Mouse (Mus musculus) gastrocnemius, postnatal 25 days (tissue): ENCODE measurements around the gene Gnat2. TPM values are rescaled to one million over a fixed set of nuclear protein-coding genes. Genes with fewer than 3 reads are reported as not detected.
A peak's percentile ranks its signal among the peaks of the same experiment; 100 is the strongest.

Source experiments
- DNase-seq: peaks from one replicate; pipeline ENCODE4 v3.0.0; 2022
- total RNA-seq, 2 experiments: library from RNA; stranded (reverse); gene quantifications; 1 replicate in 1 of 2; 2 replicates in 1 of 2; pipeline ENCODE4 v1.2.3; 2021

The Gnat2 gene
- total RNA-seq, 2 experiments from 2014 or later = 0.15 TPM; not detected in 1

DNA sequence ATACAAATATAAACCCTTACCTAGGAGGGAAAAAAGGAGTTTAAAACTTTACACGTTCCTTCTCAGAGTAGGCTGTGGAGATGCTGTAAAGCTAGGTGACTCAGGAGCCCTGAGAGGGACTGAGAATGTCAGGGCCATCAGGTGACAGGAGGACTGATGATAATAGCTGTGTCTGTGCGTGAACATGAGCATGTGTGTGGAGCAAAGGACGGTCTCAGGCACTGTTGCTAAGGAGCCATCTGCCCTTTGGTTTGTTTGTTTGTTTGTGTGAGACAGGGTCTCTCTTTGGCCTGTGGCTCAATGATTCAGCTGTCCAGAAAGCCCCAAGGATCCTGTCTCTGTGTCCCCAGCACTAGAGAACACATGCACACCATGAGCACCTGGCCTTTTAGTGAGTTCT, 28.5 kb downstream of the Gnat2 start:
- no peak for DNase-seq

DNA sequence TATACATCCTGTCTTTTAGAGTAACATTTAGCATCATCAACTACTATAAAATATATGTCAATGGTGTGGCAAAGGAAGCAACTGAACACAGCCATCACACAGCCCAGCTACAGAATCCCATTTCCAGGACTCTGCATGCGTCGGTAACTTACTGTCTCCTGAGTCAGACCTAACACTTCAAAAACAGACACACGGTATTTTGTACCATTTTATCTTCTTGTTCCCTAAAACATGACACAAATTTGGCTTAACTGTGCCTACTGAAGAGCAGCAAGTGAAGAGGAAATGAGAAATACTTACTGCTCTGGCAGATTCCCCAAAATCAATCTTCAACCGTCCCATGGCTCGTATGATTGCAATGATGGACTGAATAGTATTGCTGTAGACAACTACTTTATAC, 30.7 kb downstream of the Gnat2 start:
- DNase-seq = no peak

DNA sequence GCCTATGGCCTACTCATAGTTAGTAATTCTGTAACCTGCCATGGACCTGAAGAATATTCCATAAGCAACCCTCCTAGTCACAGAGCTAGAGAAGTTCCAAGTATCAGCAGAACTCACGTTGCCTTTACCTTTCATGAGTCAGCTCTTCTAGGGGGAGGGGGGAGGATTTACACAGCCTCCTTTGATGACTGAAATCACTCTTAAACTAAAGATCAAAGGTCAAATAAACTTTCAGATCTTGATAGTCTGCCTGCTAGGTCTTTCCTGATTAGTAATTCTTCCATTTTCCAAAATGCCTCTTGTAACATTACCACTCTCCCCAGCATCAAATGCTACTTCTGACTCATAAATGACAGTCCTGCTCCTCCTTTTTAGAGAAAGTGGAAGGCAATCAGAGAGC, 31.5 kb downstream of the Gnat2 start:
- DNase-seq = no peak

- DNase-seq = no peak
These were observed 33.7 kb downstream of the Gnat2 start for GRCm38 (mm10) chr3:108126327-108126726.

- DNase-seq = no peak
These were observed 35.9 kb downstream of the Gnat2 start for GRCm38 (mm10) chr3:108128520-108128919.

DNA sequence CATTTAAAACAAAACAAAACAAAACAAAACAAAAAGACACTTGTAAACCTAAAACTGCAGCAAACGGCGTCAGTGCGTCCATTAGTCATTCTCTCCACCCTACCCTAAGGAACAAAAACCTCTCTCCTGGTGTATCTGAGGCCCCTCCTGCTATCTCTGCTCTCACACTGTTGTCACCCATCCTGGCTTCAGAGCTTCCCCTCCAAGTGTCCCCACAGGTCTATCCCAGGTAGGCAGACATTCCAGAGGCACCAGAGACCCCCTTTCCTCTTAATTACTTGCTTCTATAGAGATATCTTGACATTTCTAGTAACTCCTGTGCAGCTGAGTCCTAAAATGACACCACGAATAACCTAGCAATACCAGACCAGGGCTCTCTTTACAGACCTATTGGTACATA, 36.8 kb downstream of the Gnat2 start:
- no peak for DNase-seq

DNA sequence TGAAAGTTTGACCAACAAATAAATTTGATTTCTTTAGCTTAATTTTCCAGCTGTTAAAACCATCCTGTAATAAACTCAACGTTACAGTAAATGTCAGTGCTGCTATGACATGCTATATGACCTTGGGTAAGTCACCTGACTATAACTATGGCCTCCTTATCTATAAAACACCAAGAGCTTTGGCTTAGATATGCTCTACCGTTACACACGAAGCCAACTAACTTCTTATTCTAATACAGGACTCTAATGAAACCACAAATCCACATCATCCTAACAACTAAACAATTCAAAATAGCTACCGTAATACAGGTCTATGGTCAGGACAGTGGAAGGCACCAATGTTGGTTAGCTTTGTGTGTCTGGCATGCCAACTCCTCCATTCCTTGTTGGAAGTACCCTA, 37.2 kb downstream of the Gnat2 start:
- DNase-seq = no peak

- DNase-seq = no peak
These were observed 38.6 kb downstream of the Gnat2 start for GRCm38 (mm10) chr3:108131216-108131615.

- DNase-seq = no peak
These were observed 39.2 kb downstream of the Gnat2 start for GRCm38 (mm10) chr3:108131821-108132220.

DNA sequence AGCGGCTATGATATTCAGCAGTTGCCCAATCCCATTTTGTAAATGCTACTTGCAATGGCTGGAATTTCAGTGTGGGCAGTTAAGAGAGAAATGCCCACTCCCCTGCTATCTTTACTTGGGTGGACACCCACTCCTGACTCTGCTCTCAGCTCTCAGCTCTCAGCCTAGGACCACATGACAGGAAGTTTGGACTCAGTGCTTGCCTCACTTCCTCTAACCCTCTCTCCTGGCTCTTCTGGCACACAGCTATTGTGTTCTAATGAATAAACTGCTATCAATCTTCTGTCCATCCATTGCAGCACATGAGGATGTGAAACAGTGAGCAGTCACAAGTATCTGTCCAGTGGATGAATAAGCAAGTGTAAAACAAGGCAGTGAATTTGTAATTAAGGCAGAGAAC, 39.9 kb downstream of the Gnat2 start:
- no peak for DNase-seq

DNA sequence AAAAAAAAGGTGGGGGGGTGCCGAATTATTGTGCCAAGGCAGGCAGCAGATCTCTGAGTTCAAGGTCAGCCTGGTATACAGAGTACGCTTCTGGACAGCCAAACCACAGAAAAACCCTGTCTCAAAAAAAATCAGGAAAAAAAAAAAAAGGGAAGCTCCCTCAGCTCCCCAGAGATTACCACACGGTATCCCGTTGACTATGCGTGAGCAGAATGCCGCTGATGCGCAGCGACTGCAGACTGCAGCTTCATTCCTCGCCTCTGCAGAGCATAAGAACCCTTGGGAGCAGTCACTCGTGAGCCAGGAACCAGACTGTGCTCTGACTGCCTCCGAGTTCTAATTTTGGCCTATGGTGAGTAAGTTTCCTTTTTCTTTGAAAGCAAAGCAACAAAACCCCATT, 42.1 kb downstream of the Gnat2 start:
- DNase-seq = no peak

DNA sequence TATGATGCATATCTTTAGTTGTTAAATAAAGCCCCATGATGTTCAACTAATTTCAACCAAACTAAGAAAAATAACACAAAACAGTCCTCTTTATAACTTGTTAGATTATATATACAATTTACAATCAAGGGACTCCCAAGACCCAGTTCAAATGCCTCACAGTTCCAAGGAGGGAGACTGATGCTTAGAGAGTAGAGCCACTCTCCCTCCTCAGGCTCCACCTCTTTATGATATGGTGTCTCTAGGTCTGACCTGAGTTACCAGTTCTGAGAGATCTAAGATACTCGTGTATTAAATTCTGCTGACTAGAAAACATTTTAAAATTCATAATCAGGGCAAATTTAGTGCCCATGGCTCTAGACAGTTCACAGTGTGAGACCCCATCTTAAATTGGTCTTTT, 46.5 kb downstream of the Gnat2 start:
- no peak for DNase-seq

- no peak for DNase-seq
These were observed 48.2 kb downstream of the Gnat2 start for GRCm38 (mm10) chr3:108140786-108141185.

DNA sequence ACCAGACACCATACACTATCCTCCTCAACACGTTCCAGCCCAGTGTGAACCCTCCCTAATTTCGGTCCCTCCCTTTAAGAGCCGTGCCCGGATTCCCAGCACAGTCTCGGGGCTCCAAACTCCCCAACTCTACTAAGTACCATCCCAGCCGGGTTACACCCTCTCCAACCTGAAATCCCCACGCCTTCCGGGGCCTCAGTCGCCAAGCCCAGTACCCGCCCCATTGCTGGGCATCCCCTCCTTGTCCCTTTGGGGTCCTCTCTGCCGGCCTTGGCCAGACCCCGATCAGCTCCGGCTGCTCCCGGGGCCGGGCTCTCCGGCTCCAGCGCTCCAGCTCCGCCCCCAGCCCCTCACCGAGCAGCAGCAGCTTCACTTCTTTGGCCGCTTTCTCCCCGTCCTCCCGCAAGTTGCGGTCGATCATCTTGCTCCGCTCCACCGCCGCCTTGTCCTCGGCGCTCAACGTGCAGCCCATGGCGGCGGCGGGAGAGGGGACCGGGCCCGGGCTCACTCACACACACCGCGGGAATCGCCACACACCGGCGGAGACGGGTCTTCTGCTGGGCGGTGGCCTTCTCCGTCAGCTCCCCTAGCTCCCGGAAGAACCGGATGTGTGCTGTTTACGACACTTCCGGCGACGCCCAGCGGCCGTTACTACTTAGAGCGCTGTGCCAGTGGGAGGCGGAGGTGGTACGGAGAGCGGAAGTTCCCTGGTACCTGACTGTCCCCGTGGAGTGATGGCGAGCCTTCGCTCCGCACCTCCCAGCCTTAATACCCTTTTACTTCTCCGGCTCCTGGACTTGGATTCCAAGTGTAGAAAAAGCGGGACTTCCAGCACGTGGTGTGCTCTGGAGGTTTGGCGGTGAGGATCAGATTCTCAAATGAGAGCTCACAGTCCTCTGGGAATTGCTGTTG, 53.2 kb downstream of the Gnat2 start, which contains the start of gene Gnai3:
Gene Gnai3 (minus strand): TSS at position 613 of the 912 bp plus-strand sequence.
- DNase-seq = peak; percentile 85

DNA sequence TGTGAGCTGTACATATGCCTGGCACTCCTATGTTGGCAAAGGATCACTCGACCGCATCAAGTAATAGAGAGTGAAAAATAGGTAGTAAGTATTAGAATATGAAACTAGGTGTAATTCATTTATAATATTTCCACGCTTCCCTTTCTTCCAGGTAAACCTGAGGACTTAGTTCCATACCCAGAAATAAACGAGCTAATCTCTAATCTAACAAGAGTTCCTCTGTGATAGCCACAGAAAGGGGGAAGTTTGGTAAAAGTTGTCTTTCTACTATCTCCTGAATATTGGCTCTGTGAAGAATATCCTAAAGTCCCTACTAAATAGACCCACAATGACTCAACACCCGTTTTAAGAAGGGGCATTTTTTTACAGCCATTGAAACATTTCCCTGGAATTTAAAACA, 54.1 kb downstream of the Gnat2 start:
- DNase-seq = no peak

GRCm38 (mm10) chr3:108147386-108148235, 55.0 kb downstream of the Gnat2 start:
- peak; percentile 76 for DNase-seq

Other genes with a start within 250 kb of the Gnat2 start
- not detected for gene Eps8l3, start 215.6 kb upstream of the Gnat2 start, total RNA-seq
- 10 to 100 TPM; 72.6 to 73.7 TPM for gene Gstm5, start 197.0 kb upstream of the Gnat2 start, total RNA-seq
- gene Gstm7, start 161.0 kb upstream of the Gnat2 start, total RNA-seq = 10 to 100 TPM; 14.2 to 15.0 TPM
- gene Gstm6, start 149.0 kb upstream of the Gnat2 start, total RNA-seq = under 1 TPM; 0.38 to 1.00 TPM
- not detected for gene Gstm3, start 123.5 kb upstream of the Gnat2 start, total RNA-seq
- 100 to 1,000 TPM in 1 of 2 experiments, 10 to 100 TPM in 1; 77.6 to 100 TPM for gene Gstm2, start 106.3 kb upstream of the Gnat2 start, total RNA-seq
- gene Gstm1, start 74.8 kb upstream of the Gnat2 start, total RNA-seq = 100 to 1,000 TPM; 153 to 158 TPM
- gene Gstm4, start 47.9 kb upstream of the Gnat2 start, total RNA-seq = 10 to 100 TPM; 11.8 to 12.1 TPM
- 1 to 10 TPM; 3.5 to 5.5 TPM for gene Ampd2, start 6.1 kb upstream of the Gnat2 start, total RNA-seq
- gene Gnai3, start 53.4 kb downstream of the Gnat2 start, total RNA-seq = 10 to 100 TPM; 11.4 to 11.7 TPM
- not detected for gene Gpr61, start 62.1 kb downstream of the Gnat2 start, total RNA-seq
- 10 to 100 TPM; 21.3 to 23.3 TPM for gene Amigo1, start 93.5 kb downstream of the Gnat2 start, total RNA-seq
- gene Cyb561d1, start 108.4 kb downstream of the Gnat2 start, total RNA-seq = 1 to 10 TPM; 2.7 TPM
- 1 to 10 TPM; 6.1 to 6.5 TPM for gene Atxn7l2, start 118.1 kb downstream of the Gnat2 start, total RNA-seq
- 100 to 1,000 TPM; 596 to 597 TPM for gene Sypl2, start 133.9 kb downstream of the Gnat2 start, total RNA-seq
- 10 to 100 TPM; 48.6 to 50.5 TPM for gene Psma5, start 164.1 kb downstream of the Gnat2 start, total RNA-seq
- gene Sort1, start 191.3 kb downstream of the Gnat2 start, total RNA-seq = 10 to 100 TPM; 34.0 to 48.3 TPM